Mouse (Mus musculus): ENCODE measurements around the gene Trpm3. TPM values are rescaled to one million over a fixed set of nuclear protein-coding genes. Genes with fewer than 3 reads are reported as not detected.

Trpm3 gene
- total and polyA plus RNA-seq, 3 experiments: 0.49 TPM; not detected in 2

GRCm38 (mm10) chr19:22880199-22880598 is 741.4 kb downstream of the Trpm3 start:
- ATAC-seq (ENCODE audit: extremely low read depth, insufficient number of reproducible peaks, low FRiP score, poor library complexity, severe bottlenecking) (no peak), DNase-seq (ENCODE audit: low spot score) (no peak)
- H3K36me3 ChIP-seq (replicated peaks): no peaks in the 10 kb centered on the region
- H3K4me3 ChIP-seq (ENCODE audit: low read depth, low read length): no peak overlapping the region
- no peaks in the 10 kb centered on the region for H3K27me3 ChIP-seq (ENCODE audit: insufficient read depth, low read length)
- TF ChIP-seq POLR2AphosphoS5 (IDR thresholded peaks at IDR 0.05; ENCODE audit: insufficient replicate concordance, low read depth, low read length) (no peak), GATA2 (IDR thresholded peaks at IDR 0.05; ENCODE audit: borderline replicate concordance, low read depth, low read length) (no peak), TAL1 (conservative IDR thresholded peaks at IDR 0.05; ENCODE audit: low read depth, low read length) (no peak)
- no peaks in the 10 kb centered on the region for H3K4me1 ChIP-seq (ENCODE audit: insufficient read depth, low read depth, low read length)
- H3K9me3 ChIP-seq (replicated peaks): no peaks in the 10 kb centered on the region

GRCm38 (mm10) chr19:22882670-22883111 is 743.8 kb downstream of the Trpm3 start:
- Histone ChIP-seq H3K9me3 (replicated peaks) (no peaks in the 10 kb centered on the region), H3K4me3 (ENCODE audit: low read depth, low read length) (no peak overlapping the region), H3K4me1 (ENCODE audit: insufficient read depth, low read depth, low read length) (no peaks in the 10 kb centered on the region), H3K36me3 (replicated peaks) (no peaks in the 10 kb centered on the region), H3K27me3 (ENCODE audit: insufficient read depth, low read length) (no peaks in the 10 kb centered on the region)
- no peak for ATAC-seq (ENCODE audit: extremely low read depth, insufficient number of reproducible peaks, low FRiP score, poor library complexity, severe bottlenecking)
- no peak for DNase-seq (ENCODE audit: low spot score)
- TF ChIP-seq TAL1 (conservative IDR thresholded peaks at IDR 0.05; ENCODE audit: low read depth, low read length) (no peak), GATA1 (IDR thresholded peaks at IDR 0.05; ENCODE audit: borderline replicate concordance, low read length) (no peak), CTCF (IDR thresholded peaks at IDR 0.05; ENCODE audit: low read depth, low read length) (no peak), POLR2AphosphoS5 (IDR thresholded peaks at IDR 0.05; ENCODE audit: insufficient replicate concordance, low read depth, low read length) (no peak), GATA2 (IDR thresholded peaks at IDR 0.05; ENCODE audit: borderline replicate concordance, low read depth, low read length) (no peak)

DNA sequence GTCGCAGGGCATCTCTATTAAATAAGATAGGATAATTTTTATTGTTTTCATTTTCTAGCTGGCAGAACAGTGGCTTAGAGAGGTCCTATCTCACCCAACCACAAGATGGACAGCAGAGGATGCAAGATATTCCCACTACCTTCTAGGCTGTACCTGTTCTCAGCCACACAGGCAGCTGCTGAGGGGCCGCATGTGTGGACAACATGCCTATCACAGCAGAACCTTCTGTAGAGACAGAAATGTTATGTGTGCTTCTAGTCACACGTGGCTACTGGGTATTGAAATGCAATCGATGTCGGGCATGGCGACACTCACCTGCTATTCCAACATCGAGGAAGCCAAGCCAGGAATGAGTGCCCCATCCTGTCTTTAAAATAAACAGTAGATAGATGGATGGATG is 744.3 kb downstream of the Trpm3 start:
- Histone ChIP-seq H3K4me1 (ENCODE audit: insufficient read depth, low read depth, low read length) (no peaks in the 10 kb centered on the region), H3K9me3 (replicated peaks) (no peaks in the 10 kb centered on the region), H3K4me3 (ENCODE audit: low read depth, low read length) (no peak overlapping the region), H3K36me3 (replicated peaks) (no peaks in the 10 kb centered on the region), H3K27me3 (ENCODE audit: insufficient read depth, low read length) (no peaks in the 10 kb centered on the region)
- TF ChIP-seq TAL1 (conservative IDR thresholded peaks at IDR 0.05; ENCODE audit: low read depth, low read length): no peak
- TF ChIP-seq GATA2 (IDR thresholded peaks at IDR 0.05; ENCODE audit: borderline replicate concordance, low read depth, low read length): no peak
- no peak for TF ChIP-seq POLR2AphosphoS5 (IDR thresholded peaks at IDR 0.05; ENCODE audit: insufficient replicate concordance, low read depth, low read length)
- no peak for TF ChIP-seq CTCF (IDR thresholded peaks at IDR 0.05; ENCODE audit: low read depth, low read length)
- TF ChIP-seq GATA1 (IDR thresholded peaks at IDR 0.05; ENCODE audit: borderline replicate concordance, low read length): no peak
- DNase-seq (ENCODE audit: low spot score) (no peak), ATAC-seq (ENCODE audit: extremely low read depth, insufficient number of reproducible peaks, low FRiP score, poor library complexity, severe bottlenecking) (no peak)

DNA sequence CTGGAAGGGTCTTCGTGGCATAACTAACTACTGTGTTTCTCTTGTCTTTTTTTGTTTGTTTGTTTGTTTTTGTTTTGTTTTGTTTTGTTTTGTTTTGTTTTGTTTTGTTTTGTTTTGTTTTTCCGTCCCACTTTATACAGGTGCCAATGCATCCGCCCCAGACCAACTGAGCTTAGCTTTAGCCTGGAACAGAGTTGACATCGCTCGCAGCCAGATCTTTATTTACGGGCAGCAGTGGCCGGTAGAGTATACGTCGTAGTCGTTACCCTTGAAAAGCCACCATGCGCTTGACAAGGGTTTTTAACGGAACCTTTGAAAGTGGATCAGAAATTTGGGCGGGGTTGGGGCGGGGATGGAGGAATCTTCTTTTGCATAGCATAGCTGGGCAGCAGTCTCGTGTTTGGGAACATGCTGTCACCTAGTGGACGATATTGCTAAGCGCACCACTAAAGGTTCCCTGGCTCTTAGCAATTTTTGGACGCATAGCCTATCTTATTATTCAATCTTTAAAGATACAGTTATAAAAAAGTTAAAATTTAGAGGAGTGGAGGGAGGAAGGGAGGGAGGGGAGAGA is 745.0 kb downstream of the Trpm3 start:
- Histone ChIP-seq H3K36me3 (replicated peaks) (no peaks in the 10 kb centered on the region), H3K4me1 (ENCODE audit: insufficient read depth, low read depth, low read length) (no peaks in the 10 kb centered on the region), H3K4me3 (ENCODE audit: low read depth, low read length) (no peak overlapping the region), H3K27me3 (ENCODE audit: insufficient read depth, low read length) (no peaks in the 10 kb centered on the region), H3K9me3 (replicated peaks) (no peaks in the 10 kb centered on the region)
- 0 out of 2 replicates have a peak, but pooled peaks have one; percentile 18 for TF ChIP-seq CTCF (IDR thresholded peaks at IDR 0.05; ENCODE audit: low read depth, low read length)
- no peak for TF ChIP-seq GATA2 (IDR thresholded peaks at IDR 0.05; ENCODE audit: borderline replicate concordance, low read depth, low read length)
- ATAC-seq (ENCODE audit: extremely low read depth, insufficient number of reproducible peaks, low FRiP score, poor library complexity, severe bottlenecking): no peak
- peak; percentile 3 for DNase-seq (ENCODE audit: low spot score)

DNA sequence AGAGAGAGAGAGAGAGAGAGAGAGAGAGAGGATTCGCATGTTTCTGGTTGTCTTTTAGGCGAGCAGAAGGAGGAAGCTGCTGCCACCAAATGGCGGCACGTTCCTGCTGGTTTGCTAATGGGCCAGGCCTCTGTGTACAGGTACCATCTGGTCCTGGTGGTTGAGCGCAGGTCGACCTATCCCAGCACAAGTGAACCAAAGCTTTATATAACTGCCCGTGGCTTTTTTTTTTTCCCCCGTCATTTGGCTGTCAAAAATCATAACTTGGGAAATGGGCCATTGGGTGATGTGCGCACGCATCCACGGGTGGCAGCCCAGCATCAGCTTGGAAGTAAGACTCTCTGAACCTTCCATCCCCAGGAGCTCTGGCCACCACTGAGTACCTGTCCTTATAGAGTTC is 745.5 kb downstream of the Trpm3 start:
- H3K4me1 ChIP-seq (ENCODE audit: insufficient read depth, low read depth, low read length): no peaks in the 10 kb centered on the region
- ATAC-seq (ENCODE audit: extremely low read depth, insufficient number of reproducible peaks, low FRiP score, poor library complexity, severe bottlenecking): no peak

DNA sequence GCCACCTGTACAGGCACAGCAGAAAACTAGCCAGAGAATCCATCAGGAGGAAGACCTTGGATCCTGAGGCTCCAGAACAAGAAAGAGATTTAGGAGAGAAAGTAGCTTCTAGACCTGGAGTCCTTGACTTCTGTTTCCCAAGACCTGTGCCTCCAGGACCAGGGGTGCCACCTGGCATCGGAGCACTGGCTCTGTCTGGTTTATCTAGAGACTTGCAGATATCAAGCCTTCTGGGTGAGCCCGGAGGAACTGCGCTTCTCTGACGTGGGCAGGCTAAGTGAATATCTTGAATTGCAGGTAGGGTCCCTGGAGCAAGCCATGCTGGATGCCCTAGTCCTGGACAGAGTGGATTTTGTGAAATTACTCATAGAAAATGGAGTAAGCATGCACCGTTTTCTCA is 746.2 kb downstream of the Trpm3 start:
- Histone ChIP-seq H3K9me3 (replicated peaks) (no peaks in the 10 kb centered on the region), H3K27me3 (ENCODE audit: insufficient read depth, low read length) (no peaks in the 10 kb centered on the region), H3K36me3 (replicated peaks) (no peaks in the 10 kb centered on the region), H3K4me1 (ENCODE audit: insufficient read depth, low read depth, low read length) (no peaks in the 10 kb centered on the region), H3K4me3 (ENCODE audit: low read depth, low read length) (no peak overlapping the region)
- DNase-seq (ENCODE audit: low spot score) (no peak), ATAC-seq (ENCODE audit: extremely low read depth, insufficient number of reproducible peaks, low FRiP score, poor library complexity, severe bottlenecking) (no peak)
- TF ChIP-seq POLR2AphosphoS5 (IDR thresholded peaks at IDR 0.05; ENCODE audit: insufficient replicate concordance, low read depth, low read length) (no peak), CTCF (IDR thresholded peaks at IDR 0.05; ENCODE audit: low read depth, low read length) (no peak), GATA1 (IDR thresholded peaks at IDR 0.05; ENCODE audit: borderline replicate concordance, low read length) (no peak), GATA2 (IDR thresholded peaks at IDR 0.05; ENCODE audit: borderline replicate concordance, low read depth, low read length) (no peak), TAL1 (conservative IDR thresholded peaks at IDR 0.05; ENCODE audit: low read depth, low read length) (no peak)

More for the DNA sequence above, 745.5 kb downstream of the Trpm3 start:
- Histone ChIP-seq H3K4me3 (ENCODE audit: low read depth, low read length) (no peak overlapping the region), H3K9me3 (replicated peaks) (no peaks in the 10 kb centered on the region), H3K36me3 (replicated peaks) (no peaks in the 10 kb centered on the region), H3K27me3 (ENCODE audit: insufficient read depth, low read length) (no peaks in the 10 kb centered on the region)
- no peak for DNase-seq (ENCODE audit: low spot score)
- TF ChIP-seq TAL1 (conservative IDR thresholded peaks at IDR 0.05; ENCODE audit: low read depth, low read length) (no peak), GATA1 (IDR thresholded peaks at IDR 0.05; ENCODE audit: borderline replicate concordance, low read length) (no peak), GATA2 (IDR thresholded peaks at IDR 0.05; ENCODE audit: borderline replicate concordance, low read depth, low read length) (no peak), CTCF (IDR thresholded peaks at IDR 0.05; ENCODE audit: low read depth, low read length) (no peak), POLR2AphosphoS5 (IDR thresholded peaks at IDR 0.05; ENCODE audit: insufficient replicate concordance, low read depth, low read length) (no peak)
